Mouse (Mus musculus): ENCODE measurements around the gene Adpgk.
"Not testable (repeated sequence)": the region's sequence is repeated elsewhere in the genome, so short reads cannot be mapped to it uniquely, and the experiment has no call there.

Adpgk gene

DNA sequence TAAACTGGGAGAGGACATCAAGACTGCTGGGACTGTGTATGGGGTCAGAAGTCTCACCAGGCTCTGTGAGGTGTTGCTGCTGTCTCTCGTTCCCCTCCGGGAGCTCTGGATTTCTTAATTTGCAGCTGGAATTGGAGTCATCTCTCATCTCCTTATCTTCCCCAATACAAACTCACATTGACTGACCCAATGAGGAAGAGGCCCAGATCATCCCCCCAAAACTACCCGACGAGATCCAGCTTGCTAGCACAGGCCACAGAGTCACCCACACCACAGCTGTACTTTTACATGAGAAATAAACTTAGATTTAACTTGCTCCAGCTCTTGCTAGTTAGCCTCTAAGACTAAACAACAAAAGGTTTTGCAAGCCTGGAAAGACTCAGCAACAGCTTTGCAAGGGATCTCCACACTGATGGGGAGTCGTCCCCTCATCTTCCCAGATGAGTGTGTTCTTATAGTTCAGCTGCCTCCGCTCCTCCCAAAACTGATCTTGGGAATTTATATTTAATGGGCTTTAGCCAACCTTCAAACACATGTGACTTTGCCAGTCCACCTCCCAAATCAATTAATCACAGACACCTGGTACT lies 1.7 kb upstream of the Adpgk start:
- no peak for DNase-seq

DNA sequence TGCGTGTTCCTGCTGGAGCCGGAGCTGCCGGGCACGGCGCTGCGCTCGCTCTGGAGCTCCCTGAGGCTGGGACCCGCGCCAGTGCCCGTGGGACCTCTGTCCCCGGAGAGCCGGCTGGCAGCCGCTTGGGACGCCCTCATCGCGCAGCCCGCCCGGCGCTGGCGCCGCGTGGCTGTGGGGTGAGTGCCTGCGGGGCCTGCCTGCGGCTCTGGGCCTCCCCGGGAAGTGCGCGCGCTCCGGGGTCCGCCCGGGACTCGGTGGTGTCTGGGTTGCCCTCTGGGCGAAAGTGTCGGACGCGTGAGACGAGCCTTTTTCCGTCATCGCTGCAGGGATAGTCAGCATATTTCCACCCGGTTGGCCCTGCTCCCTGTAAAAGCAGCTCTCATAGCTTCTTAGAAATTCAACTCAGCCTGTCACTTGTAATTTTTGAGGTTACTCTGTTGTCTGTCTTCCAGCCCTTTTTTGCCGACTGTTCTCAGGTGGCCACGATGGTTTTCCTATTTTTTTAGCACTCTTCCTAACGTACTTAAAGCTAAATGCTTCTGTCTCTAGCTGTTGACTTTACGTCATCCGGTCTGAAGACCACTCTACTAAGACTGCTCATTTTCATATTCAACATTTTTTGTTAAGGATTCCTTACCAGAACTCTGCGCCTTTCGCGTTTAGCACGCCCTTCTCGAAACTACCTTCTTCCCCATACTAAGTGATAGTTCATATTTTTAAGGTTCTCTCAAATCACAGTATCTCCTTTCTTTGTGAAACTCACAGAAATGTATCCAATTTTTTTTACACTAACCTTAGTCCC lies 532 bp downstream of the Adpgk start:
- no peak for DNase-seq

DNA sequence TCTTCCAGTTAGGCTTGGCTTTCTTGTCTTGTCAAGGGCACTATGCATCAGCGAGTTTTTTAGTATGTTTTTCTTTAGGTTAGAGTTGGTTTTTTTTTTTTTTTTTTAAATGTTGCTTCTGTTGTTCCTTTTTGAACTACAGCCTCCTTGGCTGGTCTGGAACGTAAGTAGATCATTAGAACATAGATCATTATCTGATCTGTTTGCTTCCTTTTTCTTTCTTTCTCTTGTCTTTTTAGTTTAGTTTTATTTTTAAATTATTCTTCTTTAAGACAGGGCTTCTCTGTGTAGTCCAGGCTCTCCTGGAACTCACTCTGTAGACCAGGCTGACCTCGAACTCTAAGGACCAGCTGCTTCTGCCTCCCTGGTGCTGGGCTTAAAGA lies 1.1 kb downstream of the Adpgk start:
- no peak for DNase-seq

DNA sequence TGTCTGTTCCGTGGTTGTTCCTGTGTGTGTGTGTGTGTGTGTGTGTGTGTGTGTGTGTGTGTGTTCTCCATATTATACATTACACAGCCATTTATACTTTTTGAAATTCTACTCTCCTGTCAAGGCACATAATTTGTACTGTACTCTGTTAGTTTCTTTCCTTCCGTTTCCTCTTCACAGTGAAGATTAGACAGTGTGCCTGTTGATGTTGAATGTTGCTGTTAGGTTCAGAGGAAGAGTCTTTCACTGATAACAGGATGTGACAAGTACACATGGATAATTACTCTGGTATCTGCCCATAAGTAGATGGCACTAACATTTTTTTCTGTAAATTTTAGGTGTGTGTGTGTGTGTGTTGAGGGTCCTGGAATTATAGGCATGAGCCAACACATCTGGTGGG lies 5.1 kb downstream of the Adpgk start:
- no peak for DNase-seq

DNA sequence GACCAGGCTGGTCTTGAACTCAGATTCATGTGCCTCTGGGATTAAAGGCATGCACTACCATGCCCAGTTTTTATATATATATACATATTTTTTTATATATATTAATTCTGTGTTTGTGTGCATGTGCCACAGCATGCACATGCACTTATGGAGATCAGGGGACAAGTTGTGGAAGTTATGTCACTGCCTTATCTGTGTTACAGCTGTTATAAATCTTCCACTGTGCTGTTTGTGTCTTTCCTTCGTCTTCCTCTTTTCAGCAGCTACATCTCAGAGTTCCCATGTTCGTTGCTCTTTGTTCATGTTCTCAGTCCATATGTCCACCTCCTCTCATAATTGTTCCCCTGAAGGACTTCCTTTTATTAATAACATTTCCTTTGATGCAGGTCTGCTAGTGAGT lies 16.5 kb downstream of the Adpgk start:
- no peak for DNase-seq

DNA sequence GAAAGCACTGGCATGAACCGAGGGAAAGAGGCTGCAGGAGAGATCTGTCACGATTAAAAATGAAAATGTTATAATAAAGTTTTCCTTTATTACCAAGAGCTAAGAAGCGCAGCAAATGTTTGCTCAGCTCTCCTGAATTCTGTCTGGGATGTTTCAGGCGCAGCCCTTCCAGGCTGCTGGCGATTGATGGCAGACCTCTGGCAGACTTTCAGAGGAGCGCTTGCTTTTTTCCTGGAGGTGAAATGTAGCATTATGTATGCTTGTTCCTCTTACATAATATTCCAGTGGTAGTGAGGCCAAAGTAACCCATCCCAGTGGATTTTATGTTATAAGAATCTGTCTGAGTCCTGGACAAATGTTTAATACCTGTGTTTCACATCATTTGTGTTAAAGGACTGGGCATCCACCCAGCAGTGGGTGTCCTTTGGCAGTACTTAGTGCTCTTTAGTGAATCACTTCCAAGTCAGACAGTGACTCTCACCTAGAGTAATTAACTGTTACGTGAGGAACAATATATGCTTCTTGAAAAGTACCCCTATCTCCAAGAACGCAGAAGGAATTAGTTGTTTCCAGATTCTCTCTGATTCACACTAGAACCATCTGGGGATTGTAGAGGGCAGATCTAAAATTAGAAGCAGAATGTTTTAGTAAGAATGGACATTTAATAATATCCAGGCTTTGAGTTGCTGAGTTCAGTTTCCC lies 19.4 kb downstream of the Adpgk start:
- no peak for DNase-seq

DNA sequence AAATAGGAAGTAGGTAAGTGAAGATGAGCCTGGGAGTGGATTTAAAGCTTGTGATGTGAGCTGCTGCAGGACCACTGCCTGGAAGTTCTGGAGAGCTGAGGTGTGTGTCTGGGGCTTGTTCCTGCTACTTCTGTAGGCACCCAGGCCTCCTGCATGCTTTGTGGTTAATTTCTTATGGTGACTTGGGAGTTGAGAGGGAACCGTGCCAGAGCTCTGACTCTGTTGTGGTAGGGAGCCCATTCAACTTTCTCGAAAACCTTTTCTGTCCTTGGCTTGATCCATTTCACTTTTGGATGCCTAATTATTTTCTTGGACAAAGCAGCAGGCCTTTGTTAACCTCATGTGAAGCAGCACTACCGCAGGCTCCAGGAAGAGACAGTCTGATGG lies 19.9 kb downstream of the Adpgk start:
- DNase-seq: no peak

DNA sequence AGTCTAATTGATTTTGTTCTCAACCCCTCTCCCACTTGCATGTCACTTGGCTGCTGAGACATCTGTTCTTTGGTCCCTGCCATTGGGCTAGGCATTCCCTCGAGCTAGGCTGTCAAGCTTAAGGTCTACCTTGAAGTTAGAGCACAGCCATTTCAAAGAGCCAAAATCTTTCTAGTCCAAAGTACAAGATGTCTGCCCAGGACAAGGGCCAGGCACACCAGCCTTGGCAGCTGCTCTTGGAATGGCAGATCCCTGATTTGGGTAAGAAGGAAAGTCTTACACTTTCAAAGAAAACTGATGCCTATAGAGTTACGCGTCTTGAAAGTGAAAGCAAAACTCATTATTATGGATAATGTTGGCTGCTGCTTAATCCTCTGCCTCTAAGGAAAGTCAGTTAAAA lies 24.8 kb downstream of the Adpgk start:
- no peak for DNase-seq

DNA sequence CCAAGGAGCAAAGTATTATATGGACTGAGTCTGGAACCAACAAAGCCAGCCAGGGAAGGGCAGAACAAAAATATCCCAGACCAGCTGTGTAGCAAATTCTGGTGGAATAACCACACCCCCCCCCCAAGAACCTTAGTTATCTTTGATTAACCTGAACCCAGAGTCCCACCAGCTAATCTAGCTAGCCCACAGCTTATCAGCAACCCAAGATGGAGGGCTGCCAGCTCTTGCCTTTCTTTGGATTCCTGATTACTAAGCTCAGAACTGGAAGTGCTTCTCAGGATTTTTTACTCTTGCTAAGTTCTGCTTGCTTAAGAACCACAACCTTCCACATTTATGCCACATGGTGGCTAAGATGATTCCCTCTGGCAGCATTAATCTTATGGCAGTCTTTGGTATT lies 33.0 kb downstream of the Adpgk start:
- DNase-seq: no peak

DNA sequence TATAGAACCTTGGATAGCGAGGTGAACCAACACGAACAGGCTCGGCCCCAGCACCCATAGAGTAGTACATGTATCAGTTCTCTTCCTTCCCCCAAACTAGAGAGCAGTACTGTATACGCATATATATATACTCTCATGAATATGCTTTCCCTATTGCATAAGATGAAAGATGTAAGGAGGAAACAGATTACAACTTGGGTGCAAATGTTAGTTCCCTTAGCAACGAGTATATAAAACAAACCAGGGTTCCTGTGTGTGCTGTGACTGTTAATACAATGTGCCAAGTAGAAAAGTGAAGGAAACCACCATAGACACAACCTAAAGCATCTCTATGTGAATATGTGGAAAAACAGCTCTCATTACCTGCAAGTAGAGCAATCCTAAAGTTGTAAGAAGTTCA lies 38.7 kb downstream of the Adpgk start:
- DNase-seq: no peak

DNA sequence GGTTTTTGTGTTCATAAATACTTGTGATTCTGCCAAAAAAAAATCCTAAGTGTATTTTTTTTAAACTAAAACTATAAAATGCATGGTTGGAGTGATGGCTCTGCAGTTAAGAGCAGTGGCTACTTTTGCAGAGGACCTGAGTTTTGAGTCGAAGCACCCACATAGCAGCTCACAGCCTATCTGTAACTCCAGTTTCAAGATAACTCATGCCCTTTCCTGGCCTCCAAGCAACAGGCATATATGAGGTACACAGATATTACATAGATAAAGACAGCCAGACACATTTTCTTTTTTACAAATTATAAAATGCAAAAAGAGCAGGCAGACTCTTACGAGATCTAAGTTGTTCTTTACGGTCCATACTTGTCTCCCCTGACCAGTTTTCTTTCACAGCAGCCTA lies 45.2 kb downstream of the Adpgk start:
- DNase-seq: no peak

DNA sequence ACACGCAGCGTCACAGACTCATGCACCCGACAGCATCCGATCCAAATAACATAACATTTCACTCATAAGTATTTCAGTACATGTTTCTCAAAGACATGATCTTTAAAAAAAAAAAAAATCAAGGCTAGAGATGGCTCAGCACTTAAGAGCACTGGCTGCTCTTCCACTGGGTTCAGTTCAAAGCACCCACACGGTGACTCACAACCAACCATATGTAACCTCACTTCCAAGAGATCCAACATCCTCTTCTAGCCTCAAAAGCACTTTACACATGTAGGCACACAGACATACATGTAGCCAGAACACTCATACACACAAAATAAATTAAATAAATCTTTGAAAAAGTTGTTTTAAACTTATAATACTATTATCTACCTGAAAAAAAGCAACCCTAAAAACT lies 46.5 kb downstream of the Adpgk start:
- DNase-seq: no peak

DNA sequence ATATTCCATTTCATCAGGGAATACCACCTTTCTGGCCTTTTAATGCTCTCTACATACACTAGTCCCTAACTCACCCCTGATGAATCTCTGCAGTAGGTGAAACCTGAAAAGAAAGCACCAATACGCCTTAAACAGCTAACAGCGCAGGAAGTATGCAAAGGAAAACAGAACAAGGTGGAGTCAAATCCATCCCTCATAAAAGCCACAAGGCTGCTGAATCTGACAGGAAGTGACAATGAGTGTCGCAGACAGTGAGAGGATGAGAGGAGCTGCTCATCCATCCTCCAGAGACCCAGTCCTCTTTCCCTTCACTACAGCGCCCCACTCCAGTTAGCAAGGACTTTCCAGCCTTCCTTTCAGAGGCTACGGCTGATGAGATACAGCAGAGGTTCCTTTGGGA lies 47.1 kb downstream of the Adpgk start:
- no peak for DNase-seq

DNA sequence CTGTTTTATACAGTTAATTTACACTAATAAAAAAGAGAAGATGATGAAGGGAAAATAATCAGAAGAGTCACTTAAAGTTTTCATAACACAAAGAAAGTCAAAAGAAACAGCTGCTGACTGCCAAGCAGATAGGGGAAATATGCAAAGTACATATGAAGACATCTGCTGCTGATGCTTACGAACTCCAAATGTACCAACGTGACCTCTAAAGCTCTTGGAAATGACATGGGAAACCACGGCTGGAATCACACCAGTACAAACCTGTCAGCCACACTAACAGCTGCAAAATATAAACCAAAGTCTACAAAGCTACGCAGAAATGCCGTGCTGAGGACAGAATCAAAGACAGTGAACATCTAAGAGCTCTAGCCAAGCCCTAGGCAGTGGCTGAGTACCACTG lies 47.7 kb downstream of the Adpgk start:
- DNase-seq: no peak

DNA sequence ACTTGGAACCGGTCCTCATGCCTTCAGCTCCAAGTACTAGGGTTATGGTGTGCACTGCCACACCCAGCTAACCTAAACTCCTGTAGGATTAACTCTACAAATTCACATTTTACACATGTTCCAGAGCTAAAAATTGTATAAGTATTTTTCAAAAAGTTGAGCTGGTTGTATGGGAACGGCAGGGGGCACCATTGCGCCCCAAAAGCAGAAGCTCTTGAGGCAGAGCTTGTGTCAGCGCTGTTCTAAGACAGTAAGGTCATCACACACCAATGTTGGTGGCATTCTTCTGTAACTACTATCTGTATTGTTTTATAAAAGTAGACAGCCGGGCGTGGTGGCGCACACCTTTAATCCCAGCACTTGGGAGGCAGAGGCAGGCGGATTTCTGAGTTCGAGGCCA lies 48.6 kb downstream of the Adpgk start:
- peak; percentile 31 for DNase-seq

DNA sequence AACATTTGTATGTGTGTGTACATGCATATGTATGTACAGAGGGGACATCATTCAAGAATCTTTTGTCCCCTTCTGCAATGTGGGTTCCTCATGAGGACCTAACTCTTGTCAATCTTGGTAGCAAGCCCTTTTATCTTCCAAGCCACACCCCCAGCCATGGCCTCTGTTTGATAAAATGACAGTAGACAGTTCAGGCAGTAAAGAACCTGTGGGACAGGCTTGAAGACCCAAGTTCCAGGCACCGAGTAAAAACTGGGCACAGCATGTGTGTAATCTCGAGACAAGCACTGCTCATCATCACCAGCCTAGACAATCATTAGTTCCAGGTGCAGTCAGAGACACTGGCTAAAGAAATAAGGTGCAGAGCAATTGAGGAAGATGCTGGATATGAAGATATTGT lies 54.8 kb downstream of the Adpgk start:
- no peak for DNase-seq

DNA sequence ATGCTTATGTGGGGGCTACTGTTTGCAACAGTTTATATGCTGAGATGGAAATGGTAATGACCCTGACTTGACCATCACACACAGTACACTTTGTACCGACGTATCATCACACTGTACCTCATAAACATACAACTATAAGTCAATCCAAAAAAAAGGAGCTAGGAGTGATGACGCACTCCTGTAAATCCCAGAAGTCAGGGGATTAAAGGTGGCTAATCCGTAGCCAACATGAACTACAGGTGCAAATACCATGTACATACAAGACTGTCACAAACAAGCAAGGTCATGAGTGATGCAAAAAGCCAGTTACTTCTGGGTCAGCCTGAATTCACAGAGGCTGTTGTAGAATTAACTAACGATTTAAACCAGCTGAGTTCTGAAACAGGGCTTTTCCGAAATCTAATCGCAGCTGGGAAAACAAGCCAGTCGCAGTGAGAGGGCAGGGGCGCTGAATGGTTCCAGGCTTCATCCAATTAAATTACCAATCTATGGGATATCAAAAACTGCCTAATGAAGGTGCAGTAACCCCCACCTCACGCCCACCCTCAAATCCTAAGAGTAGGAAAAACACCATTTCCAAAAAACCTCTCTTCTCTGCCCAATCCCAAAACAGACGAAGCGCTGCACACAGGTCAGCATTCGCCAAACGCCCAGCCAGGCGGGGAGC lies 61.4 kb downstream of the Adpgk start:
- peak; percentile 42 for DNase-seq

DNA sequence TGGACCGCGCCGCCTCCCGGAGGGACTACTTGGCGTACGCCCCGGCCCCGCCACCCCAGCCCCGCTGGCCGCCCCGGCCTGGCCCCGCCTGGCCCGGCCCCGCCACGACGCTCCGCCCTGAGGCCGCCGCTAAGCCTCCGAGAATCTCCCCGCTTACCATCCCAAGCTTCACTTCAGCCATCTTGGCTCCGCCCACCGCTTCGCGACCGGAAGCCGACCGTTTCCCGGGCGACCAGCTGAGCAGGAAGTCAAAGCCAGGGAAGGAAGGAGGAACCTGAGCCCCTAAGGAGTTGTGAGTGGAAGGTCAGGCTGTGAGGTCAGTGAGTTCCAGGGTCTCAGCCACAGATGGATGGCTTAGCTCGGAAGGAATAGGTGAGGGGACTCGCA lies 61.9 kb downstream of the Adpgk start, which contains the start of gene Bbs4:
Gene Bbs4, minus strand, starts transcription at position 256 of the 387 bp plus-strand sequence.
- DNase-seq: peak; percentile 95

DNA sequence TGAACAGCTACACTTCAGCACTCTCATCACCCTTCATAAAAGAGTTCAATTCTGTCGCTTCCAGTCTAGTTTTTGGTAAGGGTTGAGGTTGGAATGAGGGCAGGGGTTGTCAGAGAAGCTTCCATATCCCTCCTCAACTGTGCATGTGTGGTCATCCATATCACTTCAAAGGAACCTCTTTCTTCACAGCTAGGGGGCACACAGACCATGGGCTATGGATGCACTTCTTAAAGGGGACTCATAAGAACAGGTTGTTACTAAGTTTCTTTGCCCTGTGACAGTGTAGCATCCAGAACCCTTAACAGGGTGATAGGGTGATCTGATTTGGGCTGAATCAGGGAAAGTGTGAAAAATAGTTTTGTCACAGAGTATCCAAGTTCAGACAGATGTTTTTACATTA lies 66.7 kb downstream of the Adpgk start:
- DNase-seq: peak; percentile 14

DNA sequence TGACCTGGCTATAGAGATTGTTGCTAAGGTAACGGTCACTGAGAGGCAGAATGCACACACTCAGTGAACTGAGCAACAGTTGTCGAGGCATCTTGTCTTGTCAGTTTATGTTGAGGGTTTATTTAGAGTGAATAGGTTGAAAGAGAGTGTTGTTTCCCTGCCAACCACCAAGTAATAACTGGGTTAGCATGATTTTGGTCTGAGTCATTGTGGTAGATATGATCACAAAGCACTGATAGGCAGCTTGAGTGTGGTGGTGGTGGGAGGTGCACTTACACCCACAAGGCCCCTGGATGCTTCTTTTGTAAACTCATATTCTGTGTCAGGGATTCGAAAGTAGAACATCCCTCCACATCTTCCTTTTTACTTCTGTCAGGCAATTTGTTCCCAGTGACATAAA lies 69.1 kb downstream of the Adpgk start:
- not testable (repeated sequence) for DNase-seq

DNA sequence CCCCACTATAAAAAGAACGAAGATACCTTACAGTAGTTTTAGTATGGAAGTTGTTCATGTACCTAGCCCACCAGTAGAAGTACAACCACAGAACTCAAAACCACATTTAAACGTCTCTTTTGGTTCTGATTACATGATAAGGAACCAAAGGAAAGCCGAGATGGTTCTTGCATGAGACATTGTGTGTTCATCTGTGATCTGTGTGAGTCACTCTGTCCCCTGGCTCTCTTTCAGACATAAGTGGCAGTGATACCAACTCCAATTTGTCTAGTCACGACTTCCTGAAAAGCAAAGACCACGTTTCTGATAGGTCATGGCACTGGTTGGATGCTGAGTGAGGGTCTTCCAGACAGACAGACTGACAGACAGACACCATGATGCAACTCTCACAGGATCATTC lies 77.9 kb downstream of the Adpgk start:
- no peak for DNase-seq

DNA sequence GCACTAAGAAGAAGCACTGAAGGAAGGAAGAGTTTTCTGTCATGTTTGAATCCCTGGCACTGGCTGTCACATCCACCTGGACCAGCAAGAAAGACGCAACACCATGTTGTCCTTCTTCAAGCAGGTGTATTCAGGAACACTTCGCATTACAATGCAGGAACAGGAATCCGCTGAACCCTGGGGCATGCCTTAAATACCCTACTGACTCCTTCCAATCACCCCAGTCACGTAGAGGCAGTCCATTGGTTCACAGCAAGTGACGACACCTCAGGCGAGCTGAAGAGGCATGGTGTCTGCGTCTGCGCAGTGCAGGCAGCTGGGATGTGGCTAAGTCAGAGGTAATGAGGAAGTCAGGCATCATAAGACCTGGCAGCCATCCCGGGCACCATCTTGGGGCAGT lies 78.3 kb downstream of the Adpgk start:
- DNase-seq: no peak
